Mouse (Mus musculus) small intestine, adult 2 months (tissue): ENCODE data around the gene Sec24c. TPM values are rescaled to one million over a fixed set of nuclear protein-coding genes. Genes with fewer than 3 reads are reported as not detected.

ENCODE experiments used
- H3K27ac ChIP-seq: fragments of 200-500 bp; 2 replicates; pipeline ENCODE4 v1.5.1; 2012; ENCODE audit warnings: low read depth, low read length, control low read depth, inconsistent platforms; ENCODE audit not compliant: insufficient read depth
- H3K27me3 ChIP-seq: fragments of 200-500 bp; 2 replicates; pipeline ENCODE4 v1.6.1; 2012; ENCODE audit warnings: mild to moderate bottlenecking, moderate library complexity, low read length, inconsistent platforms; ENCODE audit not compliant: control insufficient read depth, insufficient read depth
- H3K36me3 ChIP-seq: fragments of 200-500 bp; 2 replicates; pipeline ENCODE4 v1.6.1; 2012; ENCODE audit warnings: mild to moderate bottlenecking, low read length, control low read depth, inconsistent platforms; ENCODE audit not compliant: control insufficient read depth, insufficient read depth
- H3K4me1 ChIP-seq: fragments of 200-500 bp; 2 replicates; pipeline ENCODE4 v1.6.1; 2012; ENCODE audit warnings: low read length, inconsistent platforms, mixed read lengths; ENCODE audit not compliant: control insufficient read depth, insufficient read depth, insufficient read length
- H3K4me3 ChIP-seq: fragments of 200-500 bp; 2 replicates; pipeline ENCODE4 v1.5.1; 2012; ENCODE audit warnings: low read depth, mild to moderate bottlenecking, control low read depth, inconsistent platforms, low read length, moderate library complexity
- CTCF ChIP-seq: fragments of 200-500 bp; IDR thresholded peaks from 2 replicates; pipeline ENCODE4 v1.5.1; 2012; ENCODE audit warnings: low read depth, mild to moderate bottlenecking, control low read depth, inconsistent platforms, low read length, moderate library complexity, mixed read lengths; ENCODE audit not compliant: insufficient replicate concordance, insufficient read length; ENCODE audit errors: extremely low read depth
- POLR2A ChIP-seq: fragments of 200-500 bp; IDR thresholded peaks from 2 replicates; pipeline ENCODE4 v1.6.1; 2012; ENCODE audit warnings: low read depth, mild to moderate bottlenecking, control low read depth, inconsistent platforms, low read length, moderate library complexity
- WGBS: fragments of 180-500 bp; shearing (Covaris S2); methylation state at CpG from one replicate; pipeline ENCODE4 v1.1.7; 2018; 5-methylcytosine and 5-hydroxymethylcytosine counted together
- polyA plus RNA-seq: library from polyadenylated mRNA; depleted of rRNA; stranded (reverse); fragments of >200 nt; gene quantifications from 2 replicates; pipeline ENCODE4 v1.2.3, GENCODE M21; 2012

The Sec24c gene
- polyA plus RNA-seq, 1 experiment, result 233 TPM

DNA sequence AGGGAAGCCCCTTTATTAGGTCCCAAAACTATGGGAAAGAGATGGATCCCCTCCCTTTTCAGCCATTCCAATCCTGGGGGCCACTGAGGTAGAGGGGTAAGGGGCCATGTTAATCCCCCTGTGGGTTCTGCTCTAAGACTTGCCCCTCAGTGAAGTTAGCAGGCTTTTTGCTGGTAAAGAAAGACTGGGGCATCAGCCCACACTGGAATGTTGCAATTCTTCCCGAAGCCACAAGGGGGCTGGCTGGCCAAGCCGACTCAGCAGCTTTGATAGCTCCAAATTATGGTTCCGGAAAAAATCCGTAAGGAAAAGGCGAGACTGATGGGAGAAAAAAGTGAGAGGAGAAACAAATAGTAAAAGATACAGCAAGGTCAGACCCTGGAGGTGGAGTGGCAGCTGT, 49.9 kb downstream of the Sec24c start:
- H3K4me1 ChIP-seq, result no peaks in the 10 kb centered on the region
- H3K27me3 ChIP-seq, result no peaks in the 10 kb centered on the region
- WGBS, result 12% methylated on average over 5 of the region's 5 CpGs
- peak; percentile 87; the same call in 1 of the 2 replicates for TF ChIP-seq CTCF
- TF ChIP-seq POLR2A, result no peak
- H3K4me3 ChIP-seq, result no peak overlapping the region
- no peak overlapping the region for H3K27ac ChIP-seq
- peaks cover 78% of the 10 kb centered on the region for H3K36me3 ChIP-seq

DNA sequence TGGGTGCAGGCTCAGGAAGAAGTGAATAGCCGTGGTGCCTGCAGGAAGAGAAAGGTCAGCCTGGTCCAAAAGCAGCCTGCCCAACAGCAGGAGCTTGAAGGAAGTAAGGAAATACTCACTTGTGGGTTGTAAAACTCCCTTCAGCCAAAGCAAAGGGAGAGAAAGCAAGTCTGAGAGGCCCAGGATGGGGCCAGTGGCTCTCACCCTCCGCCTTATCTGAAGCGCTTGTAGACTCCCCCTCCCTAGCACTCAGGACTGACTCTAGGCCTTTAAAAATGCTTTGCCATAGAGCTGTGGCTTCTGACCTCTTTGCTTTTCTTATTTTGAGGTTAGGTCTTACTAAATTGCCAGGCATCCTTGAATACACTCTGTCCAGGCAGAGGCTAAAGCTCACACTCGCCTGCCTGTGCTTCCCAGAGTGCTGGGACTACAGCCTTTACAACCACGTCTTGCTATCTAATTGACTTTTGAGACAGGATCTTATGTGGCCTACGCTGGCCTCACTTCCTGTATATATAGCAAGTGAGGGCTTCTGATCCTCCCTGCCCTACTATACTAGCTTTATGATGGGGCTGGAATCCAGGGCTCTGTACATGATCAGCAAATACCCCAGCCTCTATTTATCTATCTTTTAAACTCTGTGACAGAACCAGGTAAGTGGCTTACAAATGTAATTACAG, 51.7 kb downstream of the Sec24c start:
- H3K4me1 ChIP-seq, result no peaks in the 10 kb centered on the region
- no peak overlapping the region for H3K4me3 ChIP-seq
- no peak overlapping the region for H3K27ac ChIP-seq
- 66% methylated on average over 6 of the region's 6 CpGs for WGBS
- H3K27me3 ChIP-seq, result no peaks in the 10 kb centered on the region
- H3K36me3 ChIP-seq, result peaks cover 81% of the 10 kb centered on the region
- TF ChIP-seq CTCF, result no peak
- TF ChIP-seq POLR2A, result no peak

DNA sequence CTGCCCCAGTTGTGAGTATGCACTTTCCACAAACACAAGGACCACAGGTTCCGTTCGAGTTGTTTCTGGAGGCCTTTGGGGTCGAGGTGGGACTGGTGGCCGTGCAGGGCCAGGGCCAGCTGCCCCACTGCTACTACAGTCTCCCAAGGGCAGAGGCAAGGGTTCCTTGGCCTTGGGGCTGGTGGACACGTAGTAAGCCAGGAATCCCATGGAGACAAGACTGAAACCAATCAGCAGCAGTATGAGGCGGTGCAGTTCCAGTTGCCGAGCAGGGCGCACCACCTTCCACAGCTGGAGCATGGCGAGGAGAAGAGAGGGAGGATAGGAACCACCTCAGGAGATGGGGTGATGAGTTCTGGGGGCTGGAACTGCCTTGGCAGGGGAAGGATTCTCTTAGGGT, 55.8 kb downstream of the Sec24c start:
- peaks cover 50% of the 10 kb centered on the region for H3K36me3 ChIP-seq
- 92% methylated on average over 9 of the region's 9 CpGs for WGBS
- no peak overlapping the region for H3K27ac ChIP-seq
- H3K27me3 ChIP-seq, result no peaks in the 10 kb centered on the region
- H3K4me3 ChIP-seq, result no peak overlapping the region
- TF ChIP-seq POLR2A (no peak), CTCF (no peak)
- H3K4me1 ChIP-seq, result peaks cover 3% of the 10 kb centered on the region; the same call in 1 of the 2 replicates

DNA sequence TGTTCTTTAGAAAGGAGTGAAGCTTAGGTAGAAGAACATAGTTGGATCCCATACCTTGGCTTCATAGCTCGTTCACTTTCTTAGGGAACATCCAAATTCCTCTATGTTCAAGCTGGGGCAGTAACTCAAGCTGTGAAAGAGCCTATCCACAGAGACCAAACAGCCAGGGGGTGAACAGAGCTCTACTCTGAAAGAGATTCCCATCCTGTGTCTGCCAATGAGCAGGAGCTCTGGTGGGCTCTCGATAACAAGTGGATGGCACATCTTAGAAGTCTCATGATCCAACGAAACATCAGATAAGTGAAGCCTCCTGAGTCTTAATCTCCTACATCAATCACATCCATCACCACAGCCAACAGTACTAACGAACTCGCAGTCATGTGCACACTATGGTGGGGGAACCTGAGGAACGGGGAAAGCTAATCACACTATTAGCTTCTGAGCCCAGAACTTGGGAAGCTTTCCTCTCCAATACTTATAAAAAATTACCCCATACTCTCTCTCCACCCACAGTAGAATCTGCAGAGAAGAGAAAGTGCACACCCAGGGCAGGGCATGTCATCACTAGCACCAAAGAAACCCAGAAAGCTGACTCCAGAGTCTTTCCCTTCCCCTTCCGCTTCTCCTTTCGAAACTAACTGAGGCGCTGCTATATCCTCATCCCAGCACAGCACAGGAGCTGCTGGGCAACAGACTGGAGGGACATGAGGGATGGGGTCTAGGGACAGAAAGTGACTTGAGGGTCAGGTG, 56.9 kb downstream of the Sec24c start:
- Histone ChIP-seq H3K27ac (no peak overlapping the region), H3K4me1 (peaks cover 3% of the 10 kb centered on the region; the same call in 1 of the 2 replicates), H3K27me3 (no peaks in the 10 kb centered on the region), H3K36me3 (peaks cover 39% of the 10 kb centered on the region), H3K4me3 (no peak overlapping the region)
- 82% methylated on average over 9 of the region's 9 CpGs for WGBS
- TF ChIP-seq CTCF (no peak), POLR2A (no peak)

DNA sequence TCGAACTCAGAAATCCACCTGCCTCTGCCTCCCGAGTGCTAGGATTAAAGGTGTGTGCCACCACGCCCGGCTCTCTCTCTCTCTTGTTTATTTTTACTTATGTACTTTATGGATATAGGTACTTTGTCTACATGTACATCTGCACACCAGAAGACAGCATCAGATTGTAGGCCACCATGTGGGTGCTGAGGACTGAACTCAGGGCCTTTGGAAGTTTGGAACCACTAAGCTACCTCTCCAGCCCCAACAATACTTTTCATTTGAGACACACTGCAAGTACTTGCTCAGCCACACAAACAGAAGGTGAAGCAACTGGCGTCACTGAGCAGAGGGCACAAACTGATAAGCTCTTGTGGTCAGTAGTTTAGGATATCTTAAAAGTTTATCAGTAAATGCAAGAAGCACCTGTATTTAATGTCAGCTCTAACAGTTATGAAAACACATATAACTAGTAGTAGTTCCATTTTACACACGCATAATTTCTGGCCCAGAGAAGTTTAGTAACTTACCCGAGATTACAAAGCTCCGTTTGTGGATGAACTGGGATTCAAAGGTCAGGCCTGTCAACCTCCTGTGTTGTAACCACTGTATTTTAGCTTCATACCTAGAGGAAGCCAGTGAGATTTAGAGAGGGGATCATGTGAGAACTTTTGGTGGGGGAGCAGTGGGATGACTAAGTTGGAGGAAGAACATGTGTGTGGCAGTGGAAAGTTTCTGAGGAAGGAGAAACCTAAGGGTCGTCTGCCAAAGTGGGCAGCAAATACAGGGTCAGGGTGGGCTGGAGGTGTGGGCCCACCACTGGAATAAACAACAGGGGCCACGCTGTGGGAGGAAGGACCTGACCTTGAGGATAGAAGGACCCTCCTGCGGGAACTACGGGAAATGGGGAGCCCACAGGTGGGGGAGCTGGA, 59.2 kb downstream of the Sec24c start:
- H3K36me3 ChIP-seq, result peaks cover 26% of the 10 kb centered on the region
- H3K4me1 ChIP-seq, result peaks cover 5% of the 10 kb centered on the region
- peak overlapping the region; percentile 68 for H3K4me3 ChIP-seq
- WGBS, result 22% methylated on average over 12 of the region's 12 CpGs
- peak overlapping the region; percentile 77 for H3K27ac ChIP-seq
- TF ChIP-seq CTCF (no peak), POLR2A (no peak)
- no peaks in the 10 kb centered on the region for H3K27me3 ChIP-seq

DNA sequence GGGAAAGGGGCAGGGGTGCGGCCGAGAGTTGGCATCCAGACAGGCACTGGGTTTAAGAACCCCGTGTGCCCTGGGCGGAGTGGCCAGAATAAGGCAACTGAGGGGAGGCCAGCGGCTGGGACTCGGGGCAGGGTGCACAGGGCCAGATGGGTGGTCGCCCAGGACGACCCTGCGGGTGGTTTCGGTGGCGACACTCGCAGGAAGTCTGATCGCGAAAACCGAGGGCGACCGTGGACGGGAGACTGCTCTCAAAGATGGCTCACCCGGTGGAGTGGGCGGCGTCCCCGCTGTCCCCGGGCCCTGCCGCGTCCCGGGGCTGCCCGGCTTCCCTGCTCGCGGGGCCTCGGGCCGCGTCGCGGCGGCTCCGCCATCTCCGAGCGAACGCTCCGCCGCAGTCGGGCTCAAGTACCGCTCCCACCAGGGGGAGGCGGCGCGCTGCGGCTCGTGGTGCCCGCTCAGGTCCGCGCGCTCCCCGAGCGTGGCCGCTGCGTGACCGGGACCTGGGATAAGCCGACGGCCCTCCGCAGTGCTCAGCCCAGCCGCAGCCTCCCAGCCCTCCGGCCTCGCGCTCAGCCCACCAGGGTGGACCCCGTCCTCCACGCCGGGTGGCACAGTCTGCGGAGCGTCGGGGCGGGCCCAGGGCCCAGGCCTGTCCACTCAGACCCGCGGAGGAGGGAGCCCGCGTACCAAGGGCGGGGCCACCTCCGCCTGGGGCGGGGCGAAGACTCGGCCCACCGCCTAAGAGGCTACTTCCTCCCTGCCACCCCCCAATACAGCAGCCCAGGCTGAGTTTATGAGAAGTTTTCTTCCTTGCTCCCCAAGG, 60.1 kb downstream of the Sec24c start, which contains the start of gene Ndst2:
Gene Ndst2 (minus strand): TSS at position 611 of the 823 bp plus-strand sequence.
- WGBS, result 1% methylated on average over 80 of the region's 81 CpGs
- peak within 1 kb of the TSS; percentile 77 for H3K27ac ChIP-seq
- H3K36me3 ChIP-seq, result peaks cover 24% of the 10 kb centered on the region
- H3K4me3 ChIP-seq, result peak within 1 kb of the TSS; percentile 68
- TF ChIP-seq CTCF (no peak), POLR2A (peak; percentile 82)
- H3K4me1 ChIP-seq, result peaks cover 5% of the 10 kb centered on the region
- no peaks in the 10 kb centered on the region for H3K27me3 ChIP-seq
